Mouse (Mus musculus): ENCODE measurements around the gene Serp2. TPM values are rescaled to one million over a fixed set of nuclear protein-coding genes. Genes with fewer than 3 reads are reported as not detected.

Gene Serp2
- polyA plus RNA-seq, 2 experiments: 0.63 to 1.3 TPM

- Histone ChIP-seq H3K27me3 (ENCODE audit: control insufficient read depth, insufficient read depth, low read length) (no peaks in the 10 kb centered on the region), H3K9me3 (ENCODE audit: control insufficient read depth, low read length) (no peaks in the 10 kb centered on the region), H3K4me2 (ENCODE audit: low read depth) (peak overlapping the region; percentile 52), H3K9ac (replicated peaks) (peak overlapping the region; percentile 52), H3K27ac (peak overlapping the region; percentile 94), H3K4me1 (replicated peaks; ENCODE audit: control insufficient read depth in 2 of 2, insufficient read depth in 2 of 2, low read length in 1 of 2) (peaks cover 29 to 52% of the 10 kb centered on the region in 2 experiments), H3K4me3 (ENCODE audit: insufficient read depth in 1 of 2, low read depth in 2 of 2, low read length in 2 of 2) (no peak overlapping the region), H3K36me3 (replicated peaks; ENCODE audit: control insufficient read depth, insufficient read depth, low read depth) (no peaks in the 10 kb centered on the region)
- peak; percentile 93 for ATAC-seq (ENCODE audit: insufficient read depth)
- peak; percentile 80 to 82 (median 80) for DNase-seq (ENCODE audit: low read depth in 3 of 3, low spot score in 3 of 3)
- TF ChIP-seq CTCF (IDR thresholded peaks at IDR 0.05; ENCODE audit: low read depth): no peak
- TF ChIP-seq EP300 (IDR thresholded peaks at IDR 0.05; ENCODE audit: low read depth): peak; percentile 76
- 11% methylated on average over 4 of the region's 4 CpGs for WGBS (ENCODE audit: insufficient replicate concordance)
Measured at GRCm38 (mm10) chr14:76520606-76521005, 36.1 kb downstream of the Serp2 start.

- peaks cover 30 to 53% of the 10 kb centered on the region in 2 experiments for H3K4me1 ChIP-seq (replicated peaks; ENCODE audit: control insufficient read depth in 2 of 2, insufficient read depth in 2 of 2, low read length in 1 of 2)
- 62% methylated on average over 5 of the region's 5 CpGs for WGBS (ENCODE audit: insufficient replicate concordance)
- ATAC-seq (ENCODE audit: insufficient read depth): no peak
Measured at GRCm38 (mm10) chr14:76518217-76518616, 38.5 kb downstream of the Serp2 start.

GRCm38 (mm10) chr14:76515620-76516019 lies 41.1 kb downstream of the Serp2 start:
- H3K27ac ChIP-seq: no peak overlapping the region
- 71% methylated on average over 7 of the region's 7 CpGs for WGBS (ENCODE audit: insufficient replicate concordance)
- H3K4me2 ChIP-seq (ENCODE audit: low read depth): no peak overlapping the region
- H3K36me3 ChIP-seq (replicated peaks; ENCODE audit: control insufficient read depth, insufficient read depth, low read depth): no peaks in the 10 kb centered on the region
- TF ChIP-seq CTCF (IDR thresholded peaks at IDR 0.05; ENCODE audit: low read depth): no peak
- DNase-seq (ENCODE audit: low read depth in 3 of 3, low spot score in 3 of 3) (no peak), ATAC-seq (ENCODE audit: insufficient read depth) (no peak)
- no peak overlapping the region for H3K9ac ChIP-seq (replicated peaks)
- H3K4me3 ChIP-seq (ENCODE audit: insufficient read depth in 1 of 2, low read depth in 2 of 2, low read length in 2 of 2): no peak overlapping the region
- H3K4me1 ChIP-seq (replicated peaks; ENCODE audit: control insufficient read depth in 2 of 2, insufficient read depth in 2 of 2, low read length in 1 of 2): peaks cover 21 to 41% of the 10 kb centered on the region in 2 experiments
- H3K27me3 ChIP-seq (ENCODE audit: control insufficient read depth, insufficient read depth, low read length): no peaks in the 10 kb centered on the region
- H3K9me3 ChIP-seq (ENCODE audit: control insufficient read depth, low read length): no peaks in the 10 kb centered on the region

More at GRCm38 (mm10) chr14:76518217-76518616, 38.5 kb downstream of the Serp2 start:
- Histone ChIP-seq H3K36me3 (replicated peaks; ENCODE audit: control insufficient read depth, insufficient read depth, low read depth) (no peaks in the 10 kb centered on the region), H3K4me3 (ENCODE audit: insufficient read depth in 1 of 2, low read depth in 2 of 2, low read length in 2 of 2) (no peak overlapping the region), H3K4me2 (ENCODE audit: low read depth) (no peak overlapping the region), H3K9me3 (ENCODE audit: control insufficient read depth, low read length) (no peaks in the 10 kb centered on the region), H3K27ac (no peak overlapping the region), H3K27me3 (ENCODE audit: control insufficient read depth, insufficient read depth, low read length) (no peaks in the 10 kb centered on the region), H3K9ac (replicated peaks) (no peak overlapping the region)
- TF ChIP-seq EP300 (IDR thresholded peaks at IDR 0.05; ENCODE audit: low read depth) (no peak), CTCF (IDR thresholded peaks at IDR 0.05; ENCODE audit: low read depth) (no peak)
- no peak for DNase-seq (ENCODE audit: low read depth in 3 of 3, low spot score in 3 of 3)

GRCm38 (mm10) chr14:76514050-76514585 lies 42.6 kb downstream of the Serp2 start:
- no peak for TF ChIP-seq EP300 (IDR thresholded peaks at IDR 0.05; ENCODE audit: low read depth)
- no peak for TF ChIP-seq CTCF (IDR thresholded peaks at IDR 0.05; ENCODE audit: low read depth)
- peaks cover 10 to 30% of the 10 kb centered on the region in 2 experiments for H3K4me1 ChIP-seq (replicated peaks; ENCODE audit: control insufficient read depth in 2 of 2, insufficient read depth in 2 of 2, low read length in 1 of 2)

GRCm38 (mm10) chr14:76513395-76514049 lies 43.2 kb downstream of the Serp2 start:
- no peak for DNase-seq (ENCODE audit: low read depth in 3 of 3, low spot score in 3 of 3)
- Histone ChIP-seq H3K9me3 (ENCODE audit: control insufficient read depth, low read length) (no peaks in the 10 kb centered on the region), H3K4me2 (ENCODE audit: low read depth) (no peak overlapping the region), H3K27me3 (ENCODE audit: control insufficient read depth, insufficient read depth, low read length) (no peaks in the 10 kb centered on the region), H3K9ac (replicated peaks) (no peak overlapping the region), H3K27ac (no peak overlapping the region), H3K36me3 (replicated peaks; ENCODE audit: control insufficient read depth, insufficient read depth, low read depth) (no peaks in the 10 kb centered on the region), H3K4me3 (ENCODE audit: insufficient read depth in 1 of 2, low read depth in 2 of 2, low read length in 2 of 2) (no peak overlapping the region), H3K4me1 (replicated peaks; ENCODE audit: control insufficient read depth in 2 of 2, insufficient read depth in 2 of 2, low read length in 1 of 2) (peaks cover 10 to 30% of the 10 kb centered on the region in 2 experiments)
- no peak for ATAC-seq (ENCODE audit: insufficient read depth)
- TF ChIP-seq CTCF (IDR thresholded peaks at IDR 0.05; ENCODE audit: low read depth) (no peak), EP300 (IDR thresholded peaks at IDR 0.05; ENCODE audit: low read depth) (no peak)
- WGBS (ENCODE audit: insufficient replicate concordance): 40% methylated on average over 11 of the region's 11 CpGs

More at GRCm38 (mm10) chr14:76514050-76514585, 42.6 kb downstream of the Serp2 start:
- no peak for ATAC-seq (ENCODE audit: insufficient read depth)
- Histone ChIP-seq H3K9ac (replicated peaks) (no peak overlapping the region), H3K36me3 (replicated peaks; ENCODE audit: control insufficient read depth, insufficient read depth, low read depth) (no peaks in the 10 kb centered on the region), H3K9me3 (ENCODE audit: control insufficient read depth, low read length) (no peaks in the 10 kb centered on the region), H3K27ac (no peak overlapping the region), H3K4me3 (ENCODE audit: insufficient read depth in 1 of 2, low read depth in 2 of 2, low read length in 2 of 2) (no peak overlapping the region), H3K27me3 (ENCODE audit: control insufficient read depth, insufficient read depth, low read length) (no peaks in the 10 kb centered on the region), H3K4me2 (ENCODE audit: low read depth) (no peak overlapping the region)
- 48% methylated on average over 6 of the region's 6 CpGs for WGBS (ENCODE audit: insufficient replicate concordance)
- no peak for DNase-seq (ENCODE audit: low read depth in 3 of 3, low spot score in 3 of 3)

Measured in liver, embryonic 14.5 days (tissue).